Mouse (Mus musculus) heart, embryonic 12.5 days (tissue): ENCODE measurements around the gene Tbxa2r. TPM values are rescaled to one million over a fixed set of nuclear protein-coding genes. Genes with fewer than 3 reads are reported as not detected.

Source experiments
- ATAC-seq: fragments of 200-750 bp; cut with Nextera tagmentation; 2 replicates; pipeline ENCODE4 v1.8.0; 2017; ENCODE audit warnings: moderate TSS enrichment, moderate library complexity; ENCODE audit not compliant: insufficient number of reproducible peaks, low FRiP score
- H3K27ac ChIP-seq: fragments of 300-500 bp; sonication (generic); 2 replicates; pipeline ENCODE4 v1.5.1; 2016; ENCODE audit warnings: mild to moderate bottlenecking, moderate library complexity; ENCODE audit not compliant: poor library complexity, severe bottlenecking
- H3K27me3 ChIP-seq: fragments of 300-500 bp; sonication (generic); replicated peaks from 2 replicates; pipeline ENCODE4 v1.6.1; 2016; ENCODE audit warnings: mild to moderate bottlenecking, moderate library complexity
- H3K36me3 ChIP-seq: fragments of 300-500 bp; sonication (generic); 2 replicates; pipeline ENCODE4 v1.6.1; 2016; ENCODE audit warnings: mild to moderate bottlenecking, moderate library complexity
- H3K4me1 ChIP-seq: fragments of 300-500 bp; sonication (generic); replicated peaks from 2 replicates; pipeline ENCODE4 v1.6.1; 2016; ENCODE audit warnings: mild to moderate bottlenecking
- H3K4me2 ChIP-seq: fragments of 300-500 bp; sonication (generic); 2 replicates; pipeline ENCODE4 v1.6.1; 2016; ENCODE audit warnings: mild to moderate bottlenecking, moderate library complexity
- H3K4me3 ChIP-seq: fragments of 300-500 bp; sonication (generic); 2 replicates; pipeline ENCODE4 v1.5.1; 2016; ENCODE audit warnings: mild to moderate bottlenecking
- H3K9ac ChIP-seq: fragments of 300-500 bp; sonication (generic); 2 replicates; pipeline ENCODE4 v1.6.1; 2016; ENCODE audit warnings: mild to moderate bottlenecking, moderate library complexity
- H3K9me3 ChIP-seq: fragments of 300-500 bp; sonication (generic); replicated peaks from 2 replicates; pipeline ENCODE4 v1.6.1; 2016; ENCODE audit warnings: mild to moderate bottlenecking, moderate library complexity
- WGBS: fragments of 180-500 bp; shearing (Covaris S2); methylation state at CpG from one replicate; pipeline ENCODE4 v1.1.7; 2016; 5-methylcytosine and 5-hydroxymethylcytosine counted together
- polyA plus RNA-seq: library from polyadenylated mRNA; unstranded; fragments of >200 nt; fragmentation: Nextera tagmentation; extraction: Ambion mirVana; gene quantifications from 2 replicates; pipeline ENCODE4 v1.2.1, GENCODE M21; 2016

Gene Tbxa2r
- polyA plus RNA-seq = 13.4 TPM in 2 replicates

DNA sequence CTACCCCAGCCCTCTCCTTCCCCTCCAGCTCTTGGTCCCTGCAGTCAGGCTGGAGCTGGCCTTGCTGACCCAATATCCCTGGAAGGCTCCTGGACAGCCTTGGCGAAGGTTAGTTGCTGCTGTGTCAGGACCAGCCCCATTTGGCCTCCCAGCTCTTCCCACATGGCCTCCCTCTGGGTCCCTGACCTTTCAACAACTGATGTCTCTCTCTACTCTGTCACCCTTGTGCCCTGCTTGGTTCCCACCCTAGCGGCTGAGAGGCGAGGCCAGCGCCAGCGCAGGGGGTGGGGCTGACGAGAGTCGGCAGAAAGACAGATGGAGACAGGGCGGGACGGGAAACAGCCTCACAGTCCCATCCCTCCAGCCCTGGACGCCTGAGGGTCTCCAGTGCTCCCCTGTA, at the start of gene Tbxa2r:
Tbxa2r (plus strand) TSS at position 346 of the 400 bp plus-strand sequence.
- 5% methylated on average over 10 of the region's 10 CpGs for WGBS
- no peaks in the 10 kb centered on the region for H3K9me3 ChIP-seq
- peak within 1 kb of the TSS; percentile 47 for H3K4me2 ChIP-seq
- peak within 1 kb of the TSS; percentile 14 for H3K4me3 ChIP-seq
- peak within 1 kb of the TSS; percentile 54 for H3K9ac ChIP-seq
- H3K36me3 ChIP-seq = peaks cover 44% of the 10 kb centered on the region
- ATAC-seq = peak; percentile 24; the same call in 1 of the 2 replicates
- peak within 1 kb of the TSS; percentile 91 for H3K27ac ChIP-seq
- no peaks in the 10 kb centered on the region; the same call in 1 of the 2 replicates for H3K27me3 ChIP-seq
- peaks cover 51% of the 10 kb centered on the region for H3K4me1 ChIP-seq

DNA sequence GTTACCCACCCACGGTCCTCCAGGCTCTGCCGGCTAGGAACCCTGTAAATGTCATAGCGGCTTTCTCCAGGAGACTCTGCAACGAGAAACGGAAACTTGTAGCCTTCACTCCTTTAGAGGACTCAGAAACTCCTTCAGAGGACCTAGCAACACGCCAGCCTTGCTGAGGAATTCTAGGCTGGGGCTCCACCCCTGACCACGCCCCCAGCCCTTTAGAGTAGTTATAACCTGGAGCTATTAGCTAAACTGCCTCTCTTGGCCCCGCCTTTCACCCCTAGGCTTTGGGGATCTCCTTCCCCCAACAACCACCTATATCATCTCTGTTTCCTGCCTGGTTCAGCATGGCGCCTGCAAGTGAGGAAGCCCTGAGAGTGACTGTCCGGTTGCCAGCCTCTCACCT, 49.0 kb upstream of the Tbxa2r start:
- ATAC-seq = no peak
- H3K9me3 ChIP-seq = no peaks in the 10 kb centered on the region
- H3K27ac ChIP-seq = no peak overlapping the region
- H3K9ac ChIP-seq = no peak overlapping the region
- 26% methylated on average over 10 of the region's 10 CpGs for WGBS
- H3K4me2 ChIP-seq = 0 out of 2 replicates have a peak overlapping the region, but pooled peaks have one; percentile 9
- no peaks in the 10 kb centered on the region for H3K36me3 ChIP-seq
- peaks cover 70% of the 10 kb centered on the region for H3K27me3 ChIP-seq
- H3K4me3 ChIP-seq = no peak overlapping the region
- peaks cover 8% of the 10 kb centered on the region for H3K4me1 ChIP-seq

DNA sequence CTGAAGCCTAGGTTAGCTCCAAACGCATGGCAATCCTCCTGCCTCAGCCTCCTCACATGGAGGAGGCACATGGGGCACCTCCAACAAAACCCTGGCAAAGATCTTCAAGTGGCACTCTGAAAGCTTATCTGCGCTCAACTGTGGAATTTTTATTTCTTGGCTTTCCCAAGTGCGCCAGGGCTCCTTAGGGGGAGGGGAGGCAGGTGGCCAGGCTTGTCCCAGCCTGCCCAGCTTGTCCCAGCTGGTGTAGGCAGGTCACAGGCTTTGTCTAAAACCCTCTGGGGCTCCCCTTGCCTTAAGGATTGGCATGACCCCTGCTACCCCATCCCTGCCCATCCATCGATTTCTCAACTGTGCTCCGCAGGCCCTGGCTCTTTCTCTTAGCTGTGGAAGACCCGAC, 44.3 kb upstream of the Tbxa2r start:
- peaks cover 13% of the 10 kb centered on the region for H3K4me1 ChIP-seq
- WGBS = 45% methylated on average over 6 of the region's 6 CpGs
- H3K36me3 ChIP-seq = no peaks in the 10 kb centered on the region
- no peak overlapping the region for H3K9ac ChIP-seq
- H3K27ac ChIP-seq = no peak overlapping the region
- no peak overlapping the region for H3K4me3 ChIP-seq
- no peaks in the 10 kb centered on the region for H3K9me3 ChIP-seq
- no peak overlapping the region for H3K4me2 ChIP-seq
- peaks cover 81% of the 10 kb centered on the region for H3K27me3 ChIP-seq
- ATAC-seq = no peak

DNA sequence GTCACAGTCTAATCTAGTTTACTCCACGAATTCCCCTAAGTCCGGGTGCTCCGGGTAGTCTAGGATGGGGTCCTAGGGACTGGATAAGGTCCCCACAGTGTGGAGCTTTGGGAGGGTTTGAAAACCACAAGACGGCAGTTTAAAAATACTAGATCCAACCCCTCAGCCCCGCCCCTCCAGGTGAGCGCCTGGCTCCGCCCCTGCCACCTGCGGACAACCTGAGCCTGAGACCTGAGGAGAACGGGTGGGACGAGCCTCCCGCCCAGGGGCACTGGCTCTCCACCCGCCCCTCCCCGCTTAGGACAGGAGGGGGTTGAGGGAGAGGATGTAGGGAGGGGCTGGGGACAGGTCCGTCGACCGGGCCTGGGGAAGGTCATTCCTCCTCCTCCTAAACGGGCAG, 43.8 kb upstream of the Tbxa2r start:
- Histone ChIP-seq H3K36me3 (no peaks in the 10 kb centered on the region), H3K9ac (0 out of 2 replicates have a peak overlapping the region, but pooled peaks have one; percentile 5), H3K4me2 (peak overlapping the region; percentile 71), H3K4me3 (peak overlapping the region; percentile 42; the same call in 1 of the 2 replicates), H3K9me3 (no peaks in the 10 kb centered on the region), H3K27ac (no peak overlapping the region), H3K4me1 (peaks cover 8% of the 10 kb centered on the region; the same call in 1 of the 2 replicates), H3K27me3 (peaks cover 80% of the 10 kb centered on the region)
- ATAC-seq = no peak
- WGBS = 11% methylated on average over 17 of the region's 17 CpGs

DNA sequence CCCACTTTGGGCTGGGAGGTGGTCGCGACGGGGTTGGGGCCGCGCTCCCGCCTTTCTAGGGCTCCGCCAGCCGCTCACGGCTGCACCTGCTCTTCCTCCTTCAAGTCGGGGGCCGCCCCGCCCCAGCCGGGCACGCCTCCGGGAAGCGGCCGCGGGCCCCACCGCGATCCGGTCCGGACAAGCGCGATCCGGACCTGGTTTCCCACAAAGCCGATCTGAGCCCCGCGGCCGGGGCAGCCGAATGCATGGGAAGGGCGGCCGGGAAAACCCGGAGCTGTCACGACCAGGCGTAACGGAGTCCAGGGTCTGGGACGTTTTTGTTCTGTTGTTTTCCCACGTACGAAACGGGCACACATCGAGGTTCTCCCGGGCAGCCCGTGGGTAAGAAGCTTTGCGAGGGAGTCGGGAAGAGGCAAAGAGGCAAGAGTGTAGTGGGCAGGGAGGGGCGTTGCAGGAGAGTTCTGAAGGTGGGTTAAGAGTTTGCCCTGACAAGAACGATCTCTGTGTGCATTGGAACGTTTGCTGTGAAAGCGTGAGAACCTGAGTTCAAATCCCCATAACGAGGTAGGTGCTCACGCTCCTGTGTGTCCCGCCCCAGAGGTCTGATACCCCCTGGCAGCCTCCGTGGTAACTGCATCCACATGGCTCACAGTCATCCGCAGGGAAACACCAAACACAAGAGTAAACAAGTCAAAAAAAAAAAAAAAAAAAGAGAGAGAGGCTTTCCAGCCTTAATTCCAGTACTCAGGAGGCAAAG, 42.7 kb upstream of the Tbxa2r start:
- Histone ChIP-seq H3K4me1 (peaks cover 13% of the 10 kb centered on the region), H3K36me3 (no peaks in the 10 kb centered on the region), H3K4me2 (peak overlapping the region; percentile 71), H3K9me3 (no peaks in the 10 kb centered on the region), H3K4me3 (peak overlapping the region; percentile 42), H3K27me3 (peaks cover 80% of the 10 kb centered on the region), H3K27ac (no peak overlapping the region), H3K9ac (peak overlapping the region; percentile 18)
- peak; percentile 75 for ATAC-seq
- 2% methylated on average over 47 of the region's 54 CpGs for WGBS

DNA sequence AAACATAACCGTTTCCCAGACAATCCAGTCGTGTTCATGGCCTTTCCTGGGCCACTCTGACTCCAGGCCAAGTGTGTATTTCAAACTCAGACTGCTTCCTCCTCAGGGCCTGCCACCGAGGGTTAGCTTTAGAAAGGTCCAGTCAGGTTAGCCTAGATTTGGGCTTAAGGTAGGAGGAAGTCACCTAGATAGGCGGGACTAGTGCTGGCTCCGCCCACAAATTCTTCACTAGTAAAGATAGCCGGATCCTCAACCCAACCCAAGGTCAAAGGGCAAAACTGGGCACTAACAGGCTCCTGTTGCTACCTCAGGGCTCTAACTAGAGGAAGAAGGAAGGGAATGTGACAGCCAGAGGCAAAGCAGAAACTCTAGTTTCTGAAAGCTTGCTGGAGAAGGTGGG, 41.9 kb upstream of the Tbxa2r start:
- WGBS = 39% methylated on average over 6 of the region's 6 CpGs
- Histone ChIP-seq H3K9me3 (no peaks in the 10 kb centered on the region), H3K4me2 (no peak overlapping the region), H3K36me3 (no peaks in the 10 kb centered on the region), H3K4me3 (no peak overlapping the region), H3K9ac (no peak overlapping the region), H3K4me1 (peaks cover 18% of the 10 kb centered on the region), H3K27ac (no peak overlapping the region), H3K27me3 (peaks cover 79% of the 10 kb centered on the region)
- no peak for ATAC-seq

DNA sequence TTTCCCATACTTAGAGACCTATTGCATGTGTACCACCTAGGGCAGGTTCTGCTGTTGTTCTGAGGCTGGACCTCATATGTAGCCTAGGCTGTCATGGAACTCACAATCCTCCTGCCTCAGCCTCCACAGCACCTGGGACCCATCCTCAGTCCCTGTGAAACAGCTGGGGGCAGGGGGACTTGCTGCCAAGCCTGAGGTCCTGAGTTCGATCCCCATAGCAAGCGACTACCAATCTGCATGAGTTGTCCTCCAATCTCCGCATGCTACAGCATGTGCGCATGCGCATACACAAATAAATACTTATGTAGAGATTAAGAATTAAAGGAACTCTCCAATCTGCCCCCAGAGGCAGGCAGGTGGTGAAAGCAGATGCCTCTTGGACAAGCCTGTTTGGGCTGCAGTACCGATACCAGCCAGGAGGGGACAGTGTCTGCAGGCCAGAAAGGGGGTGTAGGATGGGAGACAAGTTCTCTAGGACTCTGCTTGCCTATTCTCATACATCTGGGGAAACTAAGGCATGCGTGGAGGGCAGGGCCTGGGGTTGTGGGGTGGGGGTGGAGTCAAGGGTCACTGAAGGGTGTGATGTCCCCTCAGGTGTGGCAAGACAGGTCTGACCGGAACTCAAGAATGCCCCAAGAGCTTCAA, 40.9 kb upstream of the Tbxa2r start:
- Histone ChIP-seq H3K9ac (no peak overlapping the region), H3K4me2 (no peak overlapping the region), H3K9me3 (no peaks in the 10 kb centered on the region), H3K27me3 (peaks cover 72% of the 10 kb centered on the region), H3K4me1 (peaks cover 18% of the 10 kb centered on the region), H3K4me3 (no peak overlapping the region), H3K27ac (no peak overlapping the region), H3K36me3 (no peaks in the 10 kb centered on the region)
- ATAC-seq = no peak
- WGBS = 49% methylated on average over 8 of the region's 8 CpGs

DNA sequence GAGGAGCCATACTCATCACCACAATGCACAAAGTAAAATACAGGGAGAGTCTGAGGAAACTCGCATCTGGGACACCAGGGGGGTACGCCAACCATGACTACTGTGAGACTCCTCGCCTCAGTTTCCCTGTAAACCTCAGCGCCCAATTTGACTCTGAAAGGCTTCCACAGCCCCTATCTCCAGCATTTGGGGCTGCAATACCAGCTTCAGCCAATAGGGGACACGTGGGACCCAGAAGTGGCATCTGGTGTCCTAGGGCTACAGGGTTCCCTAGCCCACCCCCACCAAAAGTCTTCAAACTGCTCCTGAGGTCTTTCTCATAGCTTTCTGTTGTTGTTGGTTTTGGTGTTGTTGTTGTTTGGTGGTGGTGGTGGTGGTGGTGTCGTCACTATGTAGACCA, 39.9 kb upstream of the Tbxa2r start:
- ATAC-seq = no peak
- Histone ChIP-seq H3K27me3 (peaks cover 63% of the 10 kb centered on the region), H3K4me2 (no peak overlapping the region), H3K4me3 (no peak overlapping the region), H3K9me3 (no peaks in the 10 kb centered on the region), H3K27ac (no peak overlapping the region), H3K36me3 (no peaks in the 10 kb centered on the region), H3K4me1 (peaks cover 21% of the 10 kb centered on the region), H3K9ac (no peak overlapping the region)
- WGBS = 26% methylated on average over 6 of the region's 6 CpGs

DNA sequence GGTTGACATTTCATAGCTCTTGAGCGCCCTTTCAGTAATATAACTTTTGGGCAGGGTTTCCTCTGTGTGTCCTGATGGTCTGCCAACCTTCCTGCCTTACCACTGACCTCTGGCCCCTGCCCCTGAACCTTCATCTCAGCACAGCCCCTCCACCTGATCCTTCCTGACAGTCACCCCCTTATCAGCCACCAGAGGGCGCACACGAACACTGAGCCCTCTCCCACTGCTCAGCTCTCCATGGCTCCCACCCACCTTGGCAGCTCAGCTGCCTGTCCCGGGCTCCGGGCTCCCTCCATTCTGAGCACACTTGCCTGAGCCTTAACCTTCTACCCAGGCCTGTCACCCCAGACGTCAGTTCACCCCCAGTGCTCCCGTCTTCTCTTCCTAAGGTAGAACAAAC, 39.3 kb upstream of the Tbxa2r start:
- Histone ChIP-seq H3K4me3 (no peak overlapping the region), H3K27ac (no peak overlapping the region), H3K9ac (no peak overlapping the region), H3K9me3 (no peaks in the 10 kb centered on the region), H3K4me1 (peaks cover 27% of the 10 kb centered on the region), H3K4me2 (no peak overlapping the region), H3K27me3 (peaks cover 56% of the 10 kb centered on the region), H3K36me3 (no peaks in the 10 kb centered on the region)
- 1% methylated on average over 7 of the region's 7 CpGs for WGBS
- no peak for ATAC-seq

DNA sequence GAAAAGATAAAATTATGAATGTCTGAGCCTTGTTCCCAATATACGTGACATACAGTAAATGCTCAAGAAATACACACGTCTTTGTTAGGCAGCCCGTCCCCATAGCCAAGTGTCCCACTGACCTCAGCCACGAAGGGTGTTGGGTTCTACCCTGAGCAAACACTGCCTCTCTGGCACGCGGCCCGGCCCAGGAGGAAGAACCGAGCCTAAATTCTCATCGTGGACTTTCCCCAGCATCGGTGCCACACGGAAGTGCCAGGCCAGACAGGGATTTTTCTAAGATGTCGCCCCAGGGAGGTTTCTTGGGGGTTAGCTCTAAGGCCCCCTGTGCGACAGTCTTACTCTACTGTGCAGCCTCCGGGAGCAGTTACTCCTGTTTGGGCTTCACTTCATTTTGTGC, 38.7 kb upstream of the Tbxa2r start:
- no peak for ATAC-seq
- H3K4me2 ChIP-seq = no peak overlapping the region
- H3K27ac ChIP-seq = no peak overlapping the region
- peaks cover 31% of the 10 kb centered on the region for H3K4me1 ChIP-seq
- 66% methylated on average over 14 of the region's 14 CpGs for WGBS
- no peak overlapping the region for H3K4me3 ChIP-seq
- no peak overlapping the region for H3K9ac ChIP-seq
- H3K27me3 ChIP-seq = peaks cover 51% of the 10 kb centered on the region
- no peaks in the 10 kb centered on the region for H3K36me3 ChIP-seq
- no peaks in the 10 kb centered on the region for H3K9me3 ChIP-seq

DNA sequence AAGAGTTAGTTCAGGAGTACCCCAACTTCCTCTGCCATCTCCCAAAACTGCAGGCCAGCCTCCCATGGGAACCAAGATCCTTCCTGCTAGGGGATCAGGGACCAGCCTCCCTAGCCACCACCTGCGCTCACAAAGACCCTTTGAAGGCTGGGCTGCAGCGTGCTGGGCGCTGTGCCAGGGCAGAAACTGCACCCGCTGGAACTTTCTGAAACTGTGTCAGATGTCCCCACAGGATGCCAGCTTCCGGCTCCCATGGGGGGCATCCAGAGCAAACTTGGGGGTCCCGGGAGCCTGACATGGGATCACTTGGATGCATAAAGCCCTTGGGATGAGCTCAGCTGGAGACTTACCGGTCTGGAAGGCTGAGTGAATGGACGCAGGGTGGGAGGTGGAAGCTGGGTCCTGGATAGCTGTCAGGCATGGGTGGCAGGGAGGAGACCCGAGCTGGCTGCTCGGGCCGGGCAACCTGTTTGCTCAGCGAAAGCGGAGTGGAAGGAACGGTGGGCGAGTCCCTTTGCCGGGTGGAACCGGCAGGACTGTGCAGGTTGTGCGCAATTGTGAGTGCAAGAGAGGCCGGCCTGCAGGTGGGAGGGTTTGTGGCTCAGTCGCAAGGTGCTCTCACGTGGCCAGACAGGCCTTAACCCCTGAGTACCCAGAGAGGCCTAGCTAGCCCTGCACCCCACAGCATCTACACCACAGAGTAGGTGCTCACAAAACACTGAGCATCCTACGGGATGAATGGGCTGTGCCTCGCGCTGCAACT, 37.7 kb upstream of the Tbxa2r start:
- no peaks in the 10 kb centered on the region for H3K9me3 ChIP-seq
- no peak overlapping the region for H3K4me3 ChIP-seq
- peaks cover 36% of the 10 kb centered on the region for H3K4me1 ChIP-seq
- H3K36me3 ChIP-seq = no peaks in the 10 kb centered on the region
- H3K27me3 ChIP-seq = peaks cover 44% of the 10 kb centered on the region
- no peak for ATAC-seq
- WGBS = 18% methylated on average over 24 of the region's 24 CpGs
- no peak overlapping the region for H3K9ac ChIP-seq
- no peak overlapping the region for H3K4me2 ChIP-seq
- no peak overlapping the region for H3K27ac ChIP-seq
